Mouse (Mus musculus): Measurements from ENCODE around the gene Ccdc188. TPM values are rescaled to one million over a fixed set of nuclear protein-coding genes. Genes with fewer than 3 reads are reported as not detected.

Ccdc188 gene
- polyA plus RNA-seq, 1 experiment from 2014 or later, result not detected

Other genes starting within 250 kb of the Ccdc188 start
- gene Vpreb2, start 237.5 kb upstream of the Ccdc188 start, polyA plus RNA-seq (2014; fragmentation: Nextera tagmentation; extraction: Ambion mirVana), result not detected in 2 replicates
- 157 and 187 TPM in 2 replicates for gene Dgcr6, start 165.0 kb upstream of the Ccdc188 start, polyA plus RNA-seq (2014; fragmentation: Nextera tagmentation; extraction: Ambion mirVana)
- 3.3 and 4.0 TPM in 2 replicates for gene Prodh, start 127.7 kb upstream of the Ccdc188 start, polyA plus RNA-seq (2014; fragmentation: Nextera tagmentation; extraction: Ambion mirVana)
- 18.6 and 28.6 TPM in 2 replicates for gene Rtn4r, start 90.2 kb upstream of the Ccdc188 start, polyA plus RNA-seq (2014; fragmentation: Nextera tagmentation; extraction: Ambion mirVana)
- 13.8 and 13.9 TPM in 2 replicates for gene Zdhhc8, start 17.3 kb downstream of the Ccdc188 start, polyA plus RNA-seq (2014; fragmentation: Nextera tagmentation; extraction: Ambion mirVana)
- 80.2 and 81.3 TPM in 2 replicates for gene Trmt2a, start 30.8 kb downstream of the Ccdc188 start, polyA plus RNA-seq (2014; fragmentation: Nextera tagmentation; extraction: Ambion mirVana)
- 451 and 457 TPM in 2 replicates for gene Ranbp1, start 30.9 kb downstream of the Ccdc188 start, polyA plus RNA-seq (2014; fragmentation: Nextera tagmentation; extraction: Ambion mirVana)
- gene Gm49776, start 40.4 kb downstream of the Ccdc188 start, polyA plus RNA-seq (2014; fragmentation: Nextera tagmentation; extraction: Ambion mirVana), result 0.86 and 3.3 TPM in 2 replicates
- 32.7 and 40.0 TPM in 2 replicates for gene Dgcr8, start 71.4 kb downstream of the Ccdc188 start, polyA plus RNA-seq (2014; fragmentation: Nextera tagmentation; extraction: Ambion mirVana)
- gene Tango2, start 130.2 kb downstream of the Ccdc188 start, polyA plus RNA-seq (2014; fragmentation: Nextera tagmentation; extraction: Ambion mirVana), result 70.0 TPM in 2 replicates
- gene Arvcf, start 130.3 kb downstream of the Ccdc188 start, polyA plus RNA-seq (2014; fragmentation: Nextera tagmentation; extraction: Ambion mirVana), result 70.2 and 70.4 TPM in 2 replicates
- gene Txnrd2, start 208.5 kb downstream of the Ccdc188 start, polyA plus RNA-seq (2014; fragmentation: Nextera tagmentation; extraction: Ambion mirVana), result 24.9 and 28.7 TPM in 2 replicates
- gene Comt, start 209.0 kb downstream of the Ccdc188 start, polyA plus RNA-seq (2014; fragmentation: Nextera tagmentation; extraction: Ambion mirVana), result 79.9 and 81.3 TPM in 2 replicates